In the genomic region with DNA sequence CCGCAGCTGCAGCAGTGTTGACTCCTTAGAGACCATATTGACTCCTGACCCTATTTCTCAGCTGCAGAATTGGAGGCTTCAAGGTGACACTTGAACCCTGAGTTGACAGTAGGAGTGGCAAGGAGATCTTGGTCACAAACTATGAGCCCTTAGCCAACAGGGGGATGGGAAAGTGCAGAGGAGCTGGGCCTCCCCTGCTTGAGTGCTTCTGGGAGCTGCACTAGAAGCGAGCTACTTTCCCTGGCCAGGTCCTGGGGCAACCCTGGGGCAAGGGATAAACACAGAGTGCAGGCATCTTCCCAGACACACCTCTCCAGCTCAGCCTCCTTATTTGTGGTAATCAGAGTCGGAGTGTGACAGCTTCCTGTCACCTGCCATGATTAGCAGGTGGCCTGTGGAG, we compare ENCODE assay signal across 30 mouse cellular contexts. TPM values are rescaled to one million over a fixed set of nuclear protein-coding genes. Genes with fewer than 3 reads are reported as not detected.
A peak's percentile ranks its signal among the peaks of the same experiment; 100 is the strongest.
DNase-seq lines count a peak whose midpoint lies in the region; ATAC-seq and TF ChIP-seq lines count a peak whose summit lies in the region.
"Had no signal": no experiment of that assay in that cellular context is flagged by ENCODE, and none has a peak within 500 bp of the region (broad histone marks: within the 10 kb centered on the region; RNA-seq: fewer than 3 reads in every experiment).

No protein-coding gene starts in this region.

- H3K4me3 ChIP-seq in gastrocnemius, adult 2 months: peak overlapping the region; percentile 80
- no peak overlapping the region for H3K4me3 ChIP-seq in heart, embryonic 12.5 days
- H3K4me3 ChIP-seq in heart, embryonic 16.5 days (ENCODE audit: low read length): no peak overlapping the region
- H3K4me3 ChIP-seq: embryonic facial prominence, embryonic 15.5 days; forebrain, embryonic 12.5 days; left cerebral cortex, adult 2 months; limb, embryonic 12.5 days; midbrain, embryonic 15.5 days; neural tube, embryonic 15.5 days had no signal

- no peak for DNase-seq in gastrocnemius, adult 2 months
- no peak for DNase-seq in gastrocnemius, postnatal 25 days
- no peak for DNase-seq in heart, adult 8-10 months (ENCODE audit: low spot score)
- DNase-seq in lung, adult 18-20 months: peak; percentile 35 to 58
- no peak for DNase-seq in lung, postnatal 14 days
- no peak for DNase-seq in urinary bladder, postnatal 4 days (ENCODE audit: low spot score in 2 of 2)
- DNase-seq: adrenal gland, postnatal 36 days; cerebellum, adult 8-10 months; cerebellum, postnatal 25 days; gastrocnemius, postnatal 36 days; kidney, adult 11 months; kidney, postnatal 14 days; right cerebral cortex, postnatal 14 days; thymus, adult 18-20 months; thymus, postnatal 25 days had no signal

- no peak for TF ChIP-seq CTCF in gastrocnemius, adult 2 months (IDR thresholded peaks at IDR 0.05)

- WGBS in heart, embryonic 12.5 days: 63% methylated on average over 3 of the region's 3 CpGs
- 64% methylated on average over 3 of the region's 3 CpGs for WGBS in heart, embryonic 16.5 days

- intact Hi-C loops in gastrocnemius, adult 2 months (cut with DNase I): no loop called here

- H3K4me2 ChIP-seq in heart, embryonic 12.5 days: peak overlapping the region; percentile 14; the same call in 1 of the 2 replicates
- no peak overlapping the region for H3K4me2 ChIP-seq in heart, embryonic 16.5 days (ENCODE audit: low read depth, low read length)
- H3K4me2 ChIP-seq: forebrain, embryonic 12.5 days had no signal

- peaks cover 21% of the 10 kb centered on the region for H3K36me3 ChIP-seq in heart, embryonic 12.5 days
- H3K36me3 ChIP-seq in heart, embryonic 16.5 days (ENCODE audit: control insufficient read depth, insufficient read depth): peaks cover 9% of the 10 kb centered on the region; the same call in 1 of the 2 replicates
- H3K36me3 ChIP-seq: midbrain, embryonic 15.5 days had no signal

- peak overlapping the region; percentile 28; the same call in 1 of the 2 replicates for H3K9ac ChIP-seq in heart, embryonic 12.5 days
- no peak overlapping the region for H3K9ac ChIP-seq in heart, embryonic 16.5 days (ENCODE audit: low read length)
- H3K9ac ChIP-seq: embryonic facial prominence, embryonic 15.5 days; forebrain, embryonic 12.5 days; hindbrain, embryonic 14.5 days; limb, embryonic 12.5 days; midbrain, embryonic 15.5 days; neural tube, embryonic 15.5 days had no signal

- H3K27ac ChIP-seq in gastrocnemius, adult 2 months: no peak overlapping the region
- peak overlapping the region; percentile 30 for H3K27ac ChIP-seq in heart, embryonic 12.5 days (ENCODE audit: poor library complexity, severe bottlenecking)
- peak overlapping the region; percentile 35; the same call in 1 of the 2 replicates for H3K27ac ChIP-seq in heart, embryonic 16.5 days (ENCODE audit: low read length)
- H3K27ac ChIP-seq: embryonic facial prominence, embryonic 10.5 days; embryonic facial prominence, embryonic 15.5 days; hindbrain, embryonic 14.5 days; left cerebral cortex, adult 2 months; limb, embryonic 12.5 days; macrophage; midbrain, embryonic 10.5 days; midbrain, embryonic 15.5 days; neural tube, embryonic 15.5 days had no signal

- H3K4me1 ChIP-seq in heart, embryonic 12.5 days (replicated peaks): peaks cover 77% of the 10 kb centered on the region
- H3K4me1 ChIP-seq in heart, embryonic 16.5 days (ENCODE audit: control insufficient read depth, insufficient read depth, low read length): peaks cover 52% of the 10 kb centered on the region

- no peak for ATAC-seq in heart, embryonic 12.5 days (ENCODE audit: insufficient number of reproducible peaks, low FRiP score)
- no peak for ATAC-seq in heart, embryonic 16.5 days (replicated peaks; ENCODE audit: extremely low read depth, insufficient read depth, low FRiP score)
- ATAC-seq: lung, postnatal 0 days; midbrain, embryonic 15.5 days; Patski had no signal

- no peaks in the 10 kb centered on the region for H3K9me3 ChIP-seq in heart, embryonic 12.5 days (replicated peaks)
- H3K9me3 ChIP-seq in heart, embryonic 16.5 days (replicated peaks; ENCODE audit: control insufficient read depth, low read length): no peaks in the 10 kb centered on the region
- H3K9me3 ChIP-seq: embryonic facial prominence, embryonic 10.5 days; embryonic facial prominence, embryonic 15.5 days; forebrain, embryonic 12.5 days; limb, embryonic 12.5 days; midbrain, embryonic 10.5 days; midbrain, embryonic 15.5 days; neural tube, embryonic 15.5 days had no signal

- H3K27me3 ChIP-seq in heart, embryonic 12.5 days (replicated peaks): no peaks in the 10 kb centered on the region
- H3K27me3 ChIP-seq in heart, embryonic 16.5 days (ENCODE audit: control insufficient read depth, insufficient read depth, low read length): no peaks in the 10 kb centered on the region
- H3K27me3 ChIP-seq: Patski had no signal

RNA-seq across cellular contexts. Expression of gene Rasd1, which starts 2.2 kb away (rescaled TPM):
- 1 to 10 TPM in 1 of 2 experiments, under 1 TPM in 1; 0.74 to 6.3 TPM for total RNA-seq in gastrocnemius, adult 2 months (2021)
- total RNA-seq in gastrocnemius, postnatal 25 days (2021): 1 to 10 TPM in 1 of 2 experiments, under 1 TPM in 1; 0.56 to 3.6 TPM
- 13.5 TPM in 2 replicates for polyA plus RNA-seq in heart, embryonic 12.5 days (2016; fragmentation: Nextera tagmentation; extraction: Ambion mirVana)
- total RNA-seq in heart, adult 8-10 months (2022): 1 to 10 TPM; 3.8 to 8.3 (median 5.3) TPM
- polyA plus RNA-seq in heart, embryonic 16.5 days (2015; fragmentation: Nextera tagmentation; extraction: Ambion mirVana): 7.7 and 9.0 TPM in 2 replicates
- total RNA-seq: MEL had no signal

RNA-seq across cellular contexts. Expression of gene Med9, which starts 14.6 kb away (rescaled TPM):
- 10 to 100 TPM; 17.3 to 18.3 TPM for total RNA-seq in gastrocnemius, adult 2 months (2021)
- 10 to 100 TPM; 15.6 to 16.0 TPM for total RNA-seq in gastrocnemius, postnatal 25 days (2021)
- 46.5 and 48.2 TPM in 2 replicates for polyA plus RNA-seq in heart, embryonic 12.5 days (2016; fragmentation: Nextera tagmentation; extraction: Ambion mirVana)
- total RNA-seq in heart, adult 8-10 months (2022): 10 to 100 TPM; 24.0 to 33.6 (median 30.4) TPM
- 44.0 and 45.6 TPM in 2 replicates for polyA plus RNA-seq in heart, embryonic 16.5 days (2015; fragmentation: Nextera tagmentation; extraction: Ambion mirVana)

Comparison
In these comparisons a context has a peak if more than half of its experiments do, and no peak if none do; other contexts are left out.
1. DNase-seq: peak in lung, adult 18-20 months (2 of 2); none in gastrocnemius, adult 2 months (single experiment), gastrocnemius, postnatal 25 days (single experiment), heart, adult 8-10 months (single experiment), lung, postnatal 14 days (single experiment) and urinary bladder, postnatal 4 days (0 of 2).